Mouse (Mus musculus): ENCODE results near the gene Stpg3. TPM values are rescaled to one million over a fixed set of nuclear protein-coding genes. Genes with fewer than 3 reads are reported as not detected.

The Stpg3 gene
- polyA plus RNA-seq, 1 experiment, result 0.12 TPM

- no peak for DNase-seq
- no peaks in the 10 kb centered on the region for H3K36me3 ChIP-seq (ENCODE audit: control insufficient read depth, insufficient read depth, low read length)
- TF ChIP-seq CTCF (IDR thresholded peaks at IDR 0.05; ENCODE audit: borderline replicate concordance, control insufficient read depth, extremely low read depth, insufficient read depth, low read length, poor library complexity) (no peak), POLR2A (IDR thresholded peaks at IDR 0.05; ENCODE audit: control insufficient read depth, extremely low read depth, insufficient read depth, low read length, poor library complexity) (no peak)
- H3K27ac ChIP-seq (ENCODE audit: control insufficient read depth, insufficient read depth, low read length), result no peak overlapping the region
- no peaks in the 10 kb centered on the region for H3K27me3 ChIP-seq (ENCODE audit: control insufficient read depth, insufficient read depth, low read length)
- H3K4me1 ChIP-seq (replicated peaks; ENCODE audit: control insufficient read depth, insufficient read depth, low read length), result peaks cover 11% of the 10 kb centered on the region
- no peak overlapping the region for H3K4me3 ChIP-seq (ENCODE audit: control insufficient read depth, insufficient read depth, low read length)
- WGBS, result 89% methylated on average over 23 of the region's 23 CpGs
Observed at GRCm38 (mm10) chr2:25213266-25213865, 1.1 kb downstream of the Stpg3 start.

GRCm38 (mm10) chr2:25211121-25211670, 3.2 kb downstream of the Stpg3 start, which contains the start of gene Nelfb:
Gene Nelfb, minus strand, starts transcription at chr2:25211489.
- TF ChIP-seq CTCF (IDR thresholded peaks at IDR 0.05; ENCODE audit: borderline replicate concordance, control insufficient read depth, extremely low read depth, insufficient read depth, low read length, poor library complexity) (no peak), POLR2A (IDR thresholded peaks at IDR 0.05; ENCODE audit: control insufficient read depth, extremely low read depth, insufficient read depth, low read length, poor library complexity) (peak; percentile 66; the same call in 1 of the 2 replicates)

GRCm38 (mm10) chr2:25210686-25211085, 3.8 kb downstream of the Stpg3 start:
- WGBS, result under 1% methylated on average over 24 of the region's 24 CpGs
- Histone ChIP-seq H3K36me3 (ENCODE audit: control insufficient read depth, insufficient read depth, low read length) (peaks cover 3% of the 10 kb centered on the region), H3K27ac (ENCODE audit: control insufficient read depth, insufficient read depth, low read length) (no peak overlapping the region), H3K27me3 (ENCODE audit: control insufficient read depth, insufficient read depth, low read length) (no peaks in the 10 kb centered on the region), H3K4me3 (ENCODE audit: control insufficient read depth, insufficient read depth, low read length) (peak overlapping the region; percentile 89), H3K4me1 (replicated peaks; ENCODE audit: control insufficient read depth, insufficient read depth, low read length) (peaks cover 11% of the 10 kb centered on the region)
- no peak for TF ChIP-seq CTCF (IDR thresholded peaks at IDR 0.05; ENCODE audit: borderline replicate concordance, control insufficient read depth, extremely low read depth, insufficient read depth, low read length, poor library complexity)
- TF ChIP-seq POLR2A (IDR thresholded peaks at IDR 0.05; ENCODE audit: control insufficient read depth, extremely low read depth, insufficient read depth, low read length, poor library complexity), result no peak
- no peak for DNase-seq

More at GRCm38 (mm10) chr2:25211121-25211670, 3.2 kb downstream of the Stpg3 start, which contains the start of gene Nelfb:
- Histone ChIP-seq H3K4me1 (replicated peaks; ENCODE audit: control insufficient read depth, insufficient read depth, low read length) (peaks cover 11% of the 10 kb centered on the region), H3K27ac (ENCODE audit: control insufficient read depth, insufficient read depth, low read length) (no peak within 1 kb of the TSS), H3K4me3 (ENCODE audit: control insufficient read depth, insufficient read depth, low read length) (peak within 1 kb of the TSS; percentile 89), H3K36me3 (ENCODE audit: control insufficient read depth, insufficient read depth, low read length) (no peaks in the 10 kb centered on the region; the same call in 1 of the 2 replicates), H3K27me3 (ENCODE audit: control insufficient read depth, insufficient read depth, low read length) (no peaks in the 10 kb centered on the region)
- peak; percentile 90 for DNase-seq
- under 1% methylated on average over 44 of the region's 44 CpGs for WGBS

- no peak for TF ChIP-seq POLR2A (IDR thresholded peaks at IDR 0.05; ENCODE audit: control insufficient read depth, extremely low read depth, insufficient read depth, low read length, poor library complexity)
- no peak for TF ChIP-seq CTCF (IDR thresholded peaks at IDR 0.05; ENCODE audit: borderline replicate concordance, control insufficient read depth, extremely low read depth, insufficient read depth, low read length, poor library complexity)
- H3K4me1 ChIP-seq (replicated peaks; ENCODE audit: control insufficient read depth, insufficient read depth, low read length), result peaks cover 11% of the 10 kb centered on the region
- DNase-seq, result no peak
- no peak overlapping the region for H3K27ac ChIP-seq (ENCODE audit: control insufficient read depth, insufficient read depth, low read length)
- peaks cover 16% of the 10 kb centered on the region for H3K36me3 ChIP-seq (ENCODE audit: control insufficient read depth, insufficient read depth, low read length)
- H3K27me3 ChIP-seq (ENCODE audit: control insufficient read depth, insufficient read depth, low read length), result no peaks in the 10 kb centered on the region
- H3K4me3 ChIP-seq (ENCODE audit: control insufficient read depth, insufficient read depth, low read length), result no peak overlapping the region
- WGBS, result 81% methylated on average over 1 of the region's 1 CpGs
Observed at GRCm38 (mm10) chr2:25207593-25207992, 6.8 kb downstream of the Stpg3 start.

- Histone ChIP-seq H3K4me1 (replicated peaks; ENCODE audit: control insufficient read depth, insufficient read depth, low read length) (no peaks in the 10 kb centered on the region), H3K4me3 (ENCODE audit: control insufficient read depth, insufficient read depth, low read length) (no peak overlapping the region), H3K27ac (ENCODE audit: control insufficient read depth, insufficient read depth, low read length) (no peak overlapping the region), H3K27me3 (ENCODE audit: control insufficient read depth, insufficient read depth, low read length) (no peaks in the 10 kb centered on the region), H3K36me3 (ENCODE audit: control insufficient read depth, insufficient read depth, low read length) (peaks cover 33% of the 10 kb centered on the region)
- DNase-seq, result no peak
- 79% methylated on average over 4 of the region's 4 CpGs for WGBS
- TF ChIP-seq CTCF (IDR thresholded peaks at IDR 0.05; ENCODE audit: borderline replicate concordance, control insufficient read depth, extremely low read depth, insufficient read depth, low read length, poor library complexity), result no peak
- TF ChIP-seq POLR2A (IDR thresholded peaks at IDR 0.05; ENCODE audit: control insufficient read depth, extremely low read depth, insufficient read depth, low read length, poor library complexity), result no peak
Observed at GRCm38 (mm10) chr2:25203631-25204214, 10.7 kb downstream of the Stpg3 start.

GRCm38 (mm10) chr2:25200631-25201030, 13.8 kb downstream of the Stpg3 start:
- H3K36me3 ChIP-seq (ENCODE audit: control insufficient read depth, insufficient read depth, low read length), result peaks cover 30% of the 10 kb centered on the region
- WGBS, result 98% methylated on average over 2 of the region's 2 CpGs
- no peak overlapping the region for H3K27ac ChIP-seq (ENCODE audit: control insufficient read depth, insufficient read depth, low read length)
- no peaks in the 10 kb centered on the region for H3K27me3 ChIP-seq (ENCODE audit: control insufficient read depth, insufficient read depth, low read length)
- TF ChIP-seq CTCF (IDR thresholded peaks at IDR 0.05; ENCODE audit: borderline replicate concordance, control insufficient read depth, extremely low read depth, insufficient read depth, low read length, poor library complexity) (no peak), POLR2A (IDR thresholded peaks at IDR 0.05; ENCODE audit: control insufficient read depth, extremely low read depth, insufficient read depth, low read length, poor library complexity) (no peak)
- H3K4me1 ChIP-seq (replicated peaks; ENCODE audit: control insufficient read depth, insufficient read depth, low read length), result peaks cover 12% of the 10 kb centered on the region
- no peak overlapping the region for H3K4me3 ChIP-seq (ENCODE audit: control insufficient read depth, insufficient read depth, low read length)
- DNase-seq, result no peak

All from thymus, adult 2 months (tissue).